Mouse (Mus musculus) thymus, postnatal 10 days (tissue): ENCODE measurements around the gene Bco1.

Experiments used
- DNase-seq, 2 experiments: peaks; one replicate each; pipeline ENCODE4 v3.0.0; 2021; ENCODE audit warnings: low spot score in 2 of 2

The Bco1 gene

DNA sequence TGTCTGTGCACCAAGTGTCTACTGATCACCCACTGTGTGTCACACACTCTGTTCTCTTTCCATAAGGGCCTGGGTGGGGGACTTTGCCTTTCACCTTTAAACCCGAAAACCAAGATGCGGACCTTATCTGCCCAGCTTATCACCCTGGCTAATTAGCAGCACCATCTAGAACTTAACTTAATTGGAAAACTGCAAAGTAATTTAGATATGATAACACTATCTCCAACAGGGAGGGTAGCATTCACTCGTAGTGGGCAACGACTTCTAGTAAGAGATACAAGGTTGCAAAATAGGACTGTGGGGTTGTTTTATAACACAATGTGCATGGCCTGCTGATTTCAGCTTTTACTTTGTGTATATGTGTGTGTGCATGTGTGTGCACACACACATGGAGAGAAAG, 5.9 kb upstream of the Bco1 start:
- DNase-seq, result no peak

DNA sequence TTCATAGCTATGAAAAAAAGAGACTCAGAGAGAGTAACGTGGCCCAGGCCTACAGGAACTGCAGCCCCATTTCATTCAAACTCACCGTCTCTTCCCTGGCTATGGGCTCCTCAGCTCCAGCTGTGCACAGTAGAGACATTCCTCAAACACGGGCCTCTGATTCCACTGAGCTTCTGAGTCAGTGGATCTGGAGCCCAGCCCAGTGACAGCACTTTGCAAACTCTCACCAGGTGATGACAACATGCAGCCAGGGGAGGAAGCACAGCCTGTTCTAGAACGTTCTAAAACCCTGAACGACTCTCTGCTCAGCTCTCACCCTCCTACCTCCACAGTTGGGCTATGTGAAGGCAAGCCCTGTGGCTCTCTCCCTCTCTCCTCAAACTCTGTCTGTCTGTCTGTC, 1.6 kb upstream of the Bco1 start:
- DNase-seq, result no peak

GRCm38 (mm10) chr8:117097051-117097563, 1.5 kb downstream of the Bco1 start:
- no peak for DNase-seq

DNA sequence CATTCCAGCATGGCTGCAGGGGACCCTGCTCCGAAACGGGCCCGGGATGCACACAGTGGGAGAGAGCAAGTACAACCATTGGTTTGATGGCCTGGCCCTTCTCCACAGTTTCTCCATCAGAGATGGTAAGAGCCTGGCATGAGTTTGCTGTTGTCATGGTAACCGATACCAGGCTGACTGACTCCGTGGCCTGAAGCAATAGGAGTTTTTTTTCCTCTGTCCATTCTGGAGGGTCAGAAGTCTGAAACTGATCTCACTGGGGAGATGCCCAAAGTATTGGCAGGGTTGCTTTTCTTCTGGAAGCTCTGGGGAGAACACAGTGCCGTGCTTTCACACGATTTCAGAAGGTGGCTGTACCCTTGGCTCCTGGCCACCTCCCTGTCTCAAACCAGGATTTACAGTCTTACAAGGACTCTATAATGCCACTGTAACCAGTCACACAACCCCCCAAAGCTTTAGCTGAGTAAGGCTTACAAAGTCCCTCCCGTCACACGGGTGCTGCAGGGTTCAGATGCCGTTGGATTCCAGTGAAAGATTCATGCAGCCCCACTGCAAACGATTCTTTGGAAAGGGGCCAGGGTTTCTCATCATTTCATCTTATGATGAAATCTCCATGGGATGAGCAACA, 2.0 kb downstream of the Bco1 start:
- DNase-seq, result no peak

DNA sequence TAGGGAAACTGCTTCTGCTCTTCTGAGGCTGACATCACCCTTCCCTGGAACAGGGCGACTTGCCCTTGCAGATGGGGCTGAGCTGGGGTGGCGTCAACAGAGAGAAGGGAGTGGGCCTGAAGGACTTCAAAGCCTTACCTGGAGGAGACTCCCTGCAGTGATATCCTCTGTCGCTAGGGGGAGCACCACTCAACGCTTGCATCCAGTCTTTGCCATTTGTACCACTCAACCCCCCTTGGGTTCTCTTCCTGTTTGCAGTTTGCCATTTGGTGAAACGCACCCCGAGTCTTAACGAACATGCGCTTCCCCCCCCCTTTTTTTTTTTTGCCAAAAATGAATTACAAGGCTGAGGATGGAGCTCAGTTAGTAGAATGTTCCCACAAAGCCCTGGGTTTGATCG, 11.9 kb downstream of the Bco1 start:
- peak; percentile 64 to 83 for DNase-seq

DNA sequence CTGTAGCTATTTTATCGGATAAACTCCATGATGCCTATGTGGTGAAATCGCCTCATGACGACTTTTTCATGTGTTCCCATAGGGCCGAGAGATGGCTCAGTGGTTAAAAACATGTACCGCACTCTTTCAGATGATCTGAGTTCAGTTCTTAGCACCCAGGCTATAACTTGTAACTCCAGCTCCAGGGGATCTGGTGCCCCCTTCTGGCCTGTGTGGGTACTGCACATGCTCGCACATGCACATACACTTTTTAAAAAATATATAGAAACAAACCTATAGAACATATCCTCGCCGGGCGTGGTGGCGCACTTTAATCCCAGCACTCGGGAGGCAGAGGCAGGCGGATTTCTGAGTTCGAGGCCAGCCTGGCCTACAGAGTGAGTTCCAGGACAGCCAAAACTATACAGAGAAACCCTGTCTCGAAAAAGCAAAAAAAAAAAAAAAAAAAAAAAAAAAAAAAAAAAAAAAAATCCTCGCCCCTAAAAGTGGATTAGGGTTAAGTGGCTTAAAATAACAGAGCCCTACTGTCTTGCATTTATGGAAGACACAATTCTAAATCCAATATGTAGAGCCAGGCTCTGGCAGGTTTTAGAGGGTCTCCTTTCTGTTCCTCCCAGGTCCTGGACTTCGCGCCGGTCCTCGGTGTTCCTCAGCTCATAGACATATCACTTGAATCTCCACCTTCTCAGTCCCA, 13.5 kb downstream of the Bco1 start:
- peak in 1 of 2 experiments; percentile 24 for DNase-seq

- DNase-seq, result peak; percentile 20 to 64
Measured at GRCm38 (mm10) chr8:117109801-117110390, 14.2 kb downstream of the Bco1 start.

DNA sequence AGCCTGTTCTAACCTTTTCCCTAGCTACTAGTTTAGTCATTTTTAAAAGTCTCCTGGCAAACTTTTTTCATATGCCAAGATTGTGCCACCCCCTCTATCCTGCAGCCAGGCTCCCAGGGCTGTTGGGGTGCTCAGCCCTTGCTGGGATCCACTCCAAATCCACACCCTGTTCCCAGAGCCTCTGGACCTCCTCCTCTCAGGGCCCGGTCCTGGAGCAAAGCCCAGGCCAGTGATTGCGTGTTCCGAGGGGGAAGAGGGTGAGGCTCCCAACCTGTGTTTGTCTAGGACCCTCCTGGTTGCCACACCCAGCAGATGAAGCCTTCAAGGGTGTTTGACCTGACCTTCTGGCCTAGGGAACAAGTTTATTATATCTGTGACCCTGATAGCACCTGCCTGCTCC, 16.0 kb downstream of the Bco1 start:
- no peak for DNase-seq

GRCm38 (mm10) chr8:117112261-117112660, 16.6 kb downstream of the Bco1 start:
- DNase-seq, result no peak

DNA sequence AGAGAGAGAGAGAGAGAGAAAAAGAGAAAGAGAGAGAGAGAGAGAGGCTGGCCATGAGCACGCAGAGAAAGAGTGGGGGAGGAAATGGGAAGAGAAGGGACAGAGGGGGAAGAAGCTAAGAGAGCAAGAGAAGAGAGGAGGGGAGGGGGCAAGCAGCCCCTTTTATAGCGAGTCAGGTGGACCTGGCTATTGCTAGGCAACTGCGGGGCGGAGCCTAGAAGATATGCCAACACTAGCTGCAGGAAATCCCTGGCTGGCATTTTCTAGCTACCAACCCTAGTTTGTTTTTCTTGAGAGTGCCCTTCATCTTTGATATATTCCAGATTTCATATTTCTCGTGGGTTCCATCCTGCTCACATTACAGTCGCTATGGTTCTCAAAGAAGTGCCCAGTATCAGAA, 19.4 kb downstream of the Bco1 start:
- DNase-seq, result no peak

GRCm38 (mm10) chr8:117115676-117116446, 20.2 kb downstream of the Bco1 start:
- DNase-seq, result no peak

DNA sequence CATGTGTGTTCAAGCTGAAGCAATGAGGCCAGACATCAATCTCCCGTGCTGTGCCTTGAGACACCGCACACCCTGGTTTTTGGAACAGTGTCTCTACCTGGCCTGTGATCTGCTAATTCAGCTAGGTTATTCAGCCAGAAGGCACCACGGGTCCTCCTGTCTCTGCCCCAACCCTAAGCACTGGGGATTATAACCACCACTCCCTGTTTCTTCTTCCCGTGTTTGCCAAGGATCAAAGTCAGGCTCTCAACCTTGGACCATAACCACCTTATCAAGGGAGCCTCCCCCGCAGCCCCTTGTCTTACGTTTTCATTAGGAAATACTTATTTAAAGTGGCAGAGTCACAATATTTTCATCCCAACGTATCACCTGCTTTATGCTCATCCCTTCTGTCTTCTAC, 20.9 kb downstream of the Bco1 start:
- no peak for DNase-seq

- DNase-seq, result no peak
Measured at GRCm38 (mm10) chr8:117118409-117118808, 22.8 kb downstream of the Bco1 start.

DNA sequence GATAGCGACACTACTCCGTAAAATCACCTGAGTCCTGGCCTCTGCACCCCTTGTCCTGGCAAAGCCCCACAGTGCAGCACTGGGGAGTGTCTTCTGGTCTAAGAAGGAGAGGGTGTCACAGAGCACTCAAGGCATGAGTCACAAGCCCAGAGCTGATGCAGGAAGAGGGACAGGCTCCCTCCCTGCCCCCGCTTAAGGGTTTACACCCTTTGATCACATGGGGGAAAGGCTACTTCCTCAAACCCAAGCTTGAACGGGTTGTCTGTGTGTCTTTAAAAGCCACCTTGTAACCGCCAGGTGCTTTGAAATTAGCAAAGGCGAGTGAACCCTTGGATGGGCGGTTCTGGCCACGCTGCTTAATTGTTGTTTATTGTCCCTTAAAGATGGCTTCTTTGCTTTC, 25.6 kb downstream of the Bco1 start:
- DNase-seq, result no peak

DNA sequence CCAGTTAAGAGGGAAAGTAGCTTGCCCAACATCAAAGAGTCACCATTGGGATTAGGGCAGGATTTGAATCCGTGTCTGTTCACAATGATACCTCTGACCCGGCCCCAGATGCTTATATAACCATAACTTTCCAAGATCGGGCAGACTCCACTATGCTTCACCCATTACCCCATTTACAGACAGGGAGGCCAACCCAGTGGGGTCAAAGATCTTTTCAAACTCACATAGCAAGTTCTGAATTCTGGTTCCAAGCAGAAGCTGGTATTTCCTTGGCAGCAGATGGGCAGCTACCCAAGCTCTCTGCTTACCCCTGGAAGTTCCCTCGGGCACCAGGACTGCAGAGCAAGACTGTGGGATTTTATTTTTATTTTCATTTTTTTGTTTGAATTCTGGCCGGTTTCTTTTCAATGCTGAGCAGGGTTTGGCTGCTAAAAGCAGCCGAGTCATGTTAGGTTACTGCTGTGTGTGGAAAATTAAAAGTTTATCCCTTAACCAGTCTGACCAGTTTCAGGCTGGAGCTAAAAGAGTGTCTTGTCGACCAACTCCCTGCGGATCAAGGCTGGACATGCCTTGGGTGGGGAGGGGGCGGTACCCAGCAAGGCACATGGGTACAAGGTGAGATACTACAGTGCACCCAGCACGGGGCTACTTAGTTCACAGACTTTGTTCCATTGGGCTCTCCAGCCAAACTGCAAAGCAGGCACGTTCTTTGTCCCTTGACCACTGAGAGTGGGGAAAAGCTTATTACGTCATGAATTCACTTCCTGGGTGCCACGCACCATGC, 28.4 kb downstream of the Bco1 start:
- no peak for DNase-seq

- no peak for DNase-seq
Measured at GRCm38 (mm10) chr8:117125854-117126253, 30.2 kb downstream of the Bco1 start.

DNA sequence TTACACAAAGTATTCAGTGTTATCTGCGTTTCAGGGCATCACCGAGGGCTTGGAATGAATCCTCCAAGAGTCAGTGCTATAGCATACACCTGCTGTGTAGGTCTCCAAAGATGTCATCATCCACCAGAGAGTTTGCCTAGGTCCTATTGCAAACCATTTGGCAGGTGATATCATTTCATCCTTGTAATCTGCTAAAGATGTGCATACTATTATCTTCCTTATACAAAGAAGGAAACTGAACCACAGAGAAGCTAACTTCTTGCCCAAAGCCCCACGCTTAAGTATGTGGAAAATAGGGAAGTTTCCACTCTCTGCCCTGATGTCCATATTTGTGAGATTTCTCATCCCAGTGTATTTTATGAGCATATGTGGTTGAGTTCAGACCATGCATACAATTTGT, 30.8 kb downstream of the Bco1 start:
- DNase-seq, result no peak

GRCm38 (mm10) chr8:117127063-117127462, 31.4 kb downstream of the Bco1 start:
- DNase-seq, result no peak

DNA sequence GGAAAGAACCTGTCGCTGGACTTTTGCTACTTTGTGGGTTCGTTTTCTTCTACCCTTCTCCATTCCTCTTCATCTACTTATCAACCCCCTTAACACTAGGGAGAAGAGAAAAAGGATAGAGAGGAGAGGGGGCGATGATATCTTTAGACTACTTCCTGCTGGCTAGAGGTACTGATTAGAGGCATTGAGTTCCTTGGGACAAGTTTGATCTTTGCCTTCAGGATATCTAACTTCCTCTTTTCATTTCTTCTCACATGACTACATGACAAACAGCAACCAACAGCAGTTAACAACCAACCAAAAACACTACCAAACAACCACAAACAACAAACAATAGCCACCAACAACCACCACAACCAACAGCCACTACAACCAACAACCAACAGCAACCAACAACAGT, 38.0 kb downstream of the Bco1 start:
- DNase-seq, result no peak

DNA sequence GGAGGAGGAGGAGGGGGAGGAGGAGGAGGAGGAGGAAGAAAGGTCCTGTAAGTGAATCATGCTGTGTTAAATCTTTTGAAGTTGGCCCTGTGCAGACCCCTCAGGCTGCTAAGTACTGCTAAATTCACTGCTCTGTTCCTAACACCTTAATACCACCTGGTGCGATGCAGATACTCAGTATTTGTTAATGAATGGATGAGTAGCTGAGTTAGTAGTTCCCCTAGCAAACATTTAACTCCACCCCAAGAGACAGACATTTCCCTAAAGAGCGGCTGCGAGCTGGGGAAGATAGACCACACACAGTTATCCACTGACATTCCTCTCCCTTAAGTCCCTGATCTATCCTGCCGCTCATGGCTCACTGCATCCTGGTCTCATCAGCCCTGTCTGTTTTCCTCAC, 40.7 kb downstream of the Bco1 start:
- DNase-seq, result no peak

GRCm38 (mm10) chr8:117136763-117137162, 41.1 kb downstream of the Bco1 start:
- no peak for DNase-seq

- no peak for DNase-seq
Measured at GRCm38 (mm10) chr8:117137357-117137756, 41.7 kb downstream of the Bco1 start.
